Mouse (Mus musculus) cerebellum, adult 2 months (tissue): ENCODE results near the gene Arrdc2. TPM values are rescaled to one million over a fixed set of nuclear protein-coding genes. Genes with fewer than 3 reads are reported as not detected.

Source experiments
- DNase-seq, 2 experiments: peaks; one replicate each; pipeline ENCODE4 v3.0.0; 2021
- H3K27ac ChIP-seq: fragments of 200-500 bp; 2 replicates; pipeline ENCODE4 v1.5.1; 2012; ENCODE audit warnings: low read length, control low read depth, inconsistent platforms; ENCODE audit not compliant: insufficient read depth
- H3K27me3 ChIP-seq: fragments of 200-500 bp; 2 replicates; pipeline ENCODE4 v1.6.1; 2012; ENCODE audit warnings: inconsistent platforms, mild to moderate bottlenecking, low read length, moderate library complexity; ENCODE audit not compliant: control insufficient read depth, insufficient read depth
- H3K4me1 ChIP-seq: fragments of 200-500 bp; 2 replicates; pipeline ENCODE4 v1.6.1; 2011; ENCODE audit warnings: low read length; ENCODE audit not compliant: control insufficient read depth, insufficient read depth
- H3K4me3 ChIP-seq: fragments of 200-500 bp; replicated peaks from 2 replicates; pipeline ENCODE3; 2011; ENCODE audit warnings: mild to moderate bottlenecking, low read depth, low read length, control low read depth; ENCODE audit not compliant: insufficient read depth
- CTCF ChIP-seq: fragments of 200-500 bp; IDR thresholded peaks from 2 replicates; pipeline ENCODE4 v1.5.1; 2011; ENCODE audit warnings: low read depth, mild to moderate bottlenecking, control low read depth, low read length, moderate library complexity, borderline replicate concordance; ENCODE audit not compliant: insufficient read depth
- POLR2A ChIP-seq: fragments of 200-500 bp; IDR thresholded peaks from 2 replicates; pipeline ENCODE4 v1.6.1; 2011; ENCODE audit warnings: low read length, control low read depth, borderline replicate concordance; ENCODE audit not compliant: insufficient read depth
- WGBS: fragments of 180-500 bp; shearing (Covaris S2); methylation state at CpG from one replicate; pipeline ENCODE4 v1.1.7; 2018; 5-methylcytosine and 5-hydroxymethylcytosine counted together
- polyA plus RNA-seq: library from polyadenylated mRNA; depleted of rRNA; stranded (reverse); fragments of >200 nt; gene quantifications from 2 replicates; pipeline ENCODE4 v1.2.3, GENCODE M21; 2012

Gene Arrdc2
- polyA plus RNA-seq, 1 experiment, result 34.0 TPM

GRCm38 (mm10) chr8:70878178-70878577, 38.7 kb upstream of the Arrdc2 start:
- DNase-seq, result no peak
- Histone ChIP-seq H3K27ac (no peak overlapping the region), H3K4me1 (peaks cover 28% of the 10 kb centered on the region), H3K27me3 (no peaks in the 10 kb centered on the region), H3K4me3 (no peak overlapping the region)
- TF ChIP-seq CTCF (no peak), POLR2A (no peak)
- 36% methylated on average over 2 of the region's 2 CpGs for WGBS

- no peak overlapping the region for H3K4me3 ChIP-seq
- TF ChIP-seq CTCF (no peak), POLR2A (no peak)
- H3K4me1 ChIP-seq, result peaks cover 23% of the 10 kb centered on the region
- no peak overlapping the region for H3K27ac ChIP-seq
- DNase-seq, result no peak
- no peaks in the 10 kb centered on the region for H3K27me3 ChIP-seq
- WGBS, result 65% methylated on average over 4 of the region's 4 CpGs
Measured at GRCm38 (mm10) chr8:70876382-70876781, 36.9 kb upstream of the Arrdc2 start.

- peaks cover 11% of the 10 kb centered on the region for H3K4me1 ChIP-seq
- WGBS, result 90% methylated on average over 13 of the region's 13 CpGs
- H3K27me3 ChIP-seq, result no peaks in the 10 kb centered on the region
- DNase-seq, result peak in 1 of 2 experiments; percentile 20
- TF ChIP-seq CTCF (no peak), POLR2A (no peak)
- no peak overlapping the region for H3K4me3 ChIP-seq
- no peak overlapping the region for H3K27ac ChIP-seq
Measured at GRCm38 (mm10) chr8:70874441-70874840, 34.9 kb upstream of the Arrdc2 start.

GRCm38 (mm10) chr8:70873364-70873985, 34.0 kb upstream of the Arrdc2 start, which contains the start of gene Ccdc124:
Ccdc124 (minus strand) TSS chr8:70873935.
- Histone ChIP-seq H3K4me1 (peaks cover 6% of the 10 kb centered on the region; the same call in 1 of the 2 replicates), H3K27ac (peak within 1 kb of the TSS; percentile 89), H3K4me3 (peak within 1 kb of the TSS; percentile 71), H3K27me3 (no peaks in the 10 kb centered on the region)
- peak; percentile 92 for TF ChIP-seq CTCF
- peak; percentile 79 for TF ChIP-seq POLR2A
- WGBS, result 1% methylated on average over 46 of the region's 46 CpGs
- DNase-seq, result peak; percentile 95 to 96

- 3% methylated on average over 31 of the region's 31 CpGs for WGBS
Measured at GRCm38 (mm10) chr8:70872643-70873363, 33.3 kb upstream of the Arrdc2 start.

GRCm38 (mm10) chr8:70871195-70871807, 31.8 kb upstream of the Arrdc2 start:
- Histone ChIP-seq H3K4me1 (peaks cover 6% of the 10 kb centered on the region; the same call in 1 of the 2 replicates), H3K27me3 (no peaks in the 10 kb centered on the region), H3K4me3 (no peak overlapping the region), H3K27ac (no peak overlapping the region)
- DNase-seq, result no peak
- WGBS, result 83% methylated on average over 5 of the region's 5 CpGs
- TF ChIP-seq POLR2A (no peak), CTCF (no peak)

More at GRCm38 (mm10) chr8:70872643-70873363, 33.3 kb upstream of the Arrdc2 start:
- peak overlapping the region; percentile 89; the same call in 1 of the 2 replicates for H3K27ac ChIP-seq
- no peak for TF ChIP-seq CTCF
- no peak for TF ChIP-seq POLR2A
- peak overlapping the region; percentile 71 for H3K4me3 ChIP-seq
- no peaks in the 10 kb centered on the region for H3K27me3 ChIP-seq
- peaks cover 6% of the 10 kb centered on the region; the same call in 1 of the 2 replicates for H3K4me1 ChIP-seq
- no peak for DNase-seq

GRCm38 (mm10) chr8:70869601-70870041, 30.1 kb upstream of the Arrdc2 start:
- TF ChIP-seq POLR2A (no peak), CTCF (peak; percentile 90)
- Histone ChIP-seq H3K4me1 (peaks cover 10% of the 10 kb centered on the region), H3K4me3 (no peak overlapping the region), H3K27me3 (no peaks in the 10 kb centered on the region), H3K27ac (no peak overlapping the region)
- DNase-seq, result peak; percentile 67 to 72
- 12% methylated on average over 16 of the region's 16 CpGs for WGBS
